Mouse (Mus musculus) heart, embryonic 13.5 days (tissue): Measurements from ENCODE around the gene Copb2. TPM values are rescaled to one million over a fixed set of nuclear protein-coding genes. Genes with fewer than 3 reads are reported as not detected.

Experiments used
- ATAC-seq: fragments of 200-750 bp; cut with Nextera tagmentation; 2 replicates; pipeline ENCODE4 v1.8.0; 2017; ENCODE audit warnings: moderate TSS enrichment; ENCODE audit not compliant: insufficient number of reproducible peaks, low FRiP score, low TSS enrichment; ENCODE audit errors: extremely low read depth
- H3K27ac ChIP-seq: fragments of 300-500 bp; sonication (generic); replicated peaks from 2 replicates; pipeline ENCODE4 v1.5.1; 2015; ENCODE audit warnings: moderate library complexity, mild to moderate bottlenecking, inconsistent platforms
- H3K27me3 ChIP-seq: fragments of 300-500 bp; sonication (generic); replicated peaks from 2 replicates; pipeline ENCODE4 v1.6.1; 2015; ENCODE audit warnings: mild to moderate bottlenecking, inconsistent platforms
- H3K36me3 ChIP-seq: fragments of 300-500 bp; sonication (generic); 2 replicates; pipeline ENCODE4 v1.6.1; 2015; ENCODE audit warnings: mild to moderate bottlenecking, inconsistent platforms
- H3K4me1 ChIP-seq: fragments of 300-500 bp; sonication (generic); 2 replicates; pipeline ENCODE4 v1.6.1; 2015; ENCODE audit warnings: inconsistent platforms
- H3K4me2 ChIP-seq: fragments of 300-500 bp; sonication (generic); 2 replicates; pipeline ENCODE4 v1.6.1; 2015; ENCODE audit warnings: inconsistent platforms, mild to moderate bottlenecking, moderate library complexity
- H3K4me3 ChIP-seq: fragments of 300-500 bp; sonication (generic); 2 replicates; pipeline ENCODE4 v1.5.1; 2015; ENCODE audit warnings: moderate library complexity, mild to moderate bottlenecking, inconsistent platforms
- H3K9ac ChIP-seq: fragments of 300-500 bp; sonication (generic); 2 replicates; pipeline ENCODE4 v1.6.1; 2015; ENCODE audit warnings: inconsistent platforms, mild to moderate bottlenecking, moderate library complexity
- H3K9me3 ChIP-seq: fragments of 300-500 bp; sonication (generic); 2 replicates; pipeline ENCODE4 v1.6.1; 2016; ENCODE audit warnings: inconsistent platforms
- WGBS: fragments of 180-500 bp; shearing (Covaris S2); methylation state at CpG from one replicate; pipeline ENCODE4 v1.1.7; 2015; ENCODE audit warnings: mixed read lengths; 5-methylcytosine and 5-hydroxymethylcytosine counted together
- polyA plus RNA-seq: library from polyadenylated mRNA; unstranded; fragments of >200 nt; fragmentation: Nextera tagmentation; extraction: Ambion mirVana; gene quantifications from 2 replicates; pipeline ENCODE4 v1.2.1, GENCODE M21; 2015

Copb2 gene
- polyA plus RNA-seq, 1 experiment from 2014 or later, result 121 TPM

- H3K27me3 ChIP-seq, result peaks cover 9% of the 10 kb centered on the region
- peak overlapping the region; percentile 58 for H3K4me2 ChIP-seq
- no peak overlapping the region for H3K27ac ChIP-seq
- H3K36me3 ChIP-seq, result no peaks in the 10 kb centered on the region
- no peak for ATAC-seq
- H3K4me3 ChIP-seq, result peak overlapping the region; percentile 14; the same call in 1 of the 2 replicates
- H3K4me1 ChIP-seq, result peaks cover 8% of the 10 kb centered on the region; the same call in 1 of the 2 replicates
- no peaks in the 10 kb centered on the region for H3K9me3 ChIP-seq
- H3K9ac ChIP-seq, result peak overlapping the region; percentile 65
- 6% methylated on average over 13 of the region's 13 CpGs for WGBS
Observed at GRCm38 (mm10) chr9:98538713-98539360, 24.7 kb upstream of the Copb2 start.

GRCm38 (mm10) chr9:98544042-98544441 is 19.5 kb upstream of the Copb2 start:
- WGBS, result 72% methylated on average over 3 of the region's 3 CpGs
- Histone ChIP-seq H3K4me3 (no peak overlapping the region), H3K4me2 (no peak overlapping the region), H3K9ac (no peak overlapping the region), H3K4me1 (no peaks in the 10 kb centered on the region), H3K27ac (no peak overlapping the region), H3K36me3 (no peaks in the 10 kb centered on the region), H3K9me3 (no peaks in the 10 kb centered on the region), H3K27me3 (peaks cover 9% of the 10 kb centered on the region)
- no peak for ATAC-seq

GRCm38 (mm10) chr9:98583852-98584251 is 20.3 kb downstream of the Copb2 start:
- Histone ChIP-seq H3K4me1 (no peaks in the 10 kb centered on the region), H3K27me3 (no peaks in the 10 kb centered on the region), H3K4me2 (no peak overlapping the region), H3K9me3 (no peaks in the 10 kb centered on the region), H3K9ac (no peak overlapping the region), H3K4me3 (no peak overlapping the region), H3K36me3 (peaks cover 92% of the 10 kb centered on the region), H3K27ac (no peak overlapping the region)
- ATAC-seq, result no peak
- 86% methylated on average over 4 of the region's 4 CpGs for WGBS

- no peak for ATAC-seq
- WGBS, result 85% methylated on average over 6 of the region's 6 CpGs
- peaks cover 12% of the 10 kb centered on the region for H3K4me1 ChIP-seq
- H3K4me3 ChIP-seq, result peak overlapping the region; percentile 89
- H3K4me2 ChIP-seq, result peak overlapping the region; percentile 98
- no peak overlapping the region for H3K27ac ChIP-seq
- H3K36me3 ChIP-seq, result peaks cover 32% of the 10 kb centered on the region
- H3K9me3 ChIP-seq, result no peaks in the 10 kb centered on the region
- no peak overlapping the region for H3K9ac ChIP-seq
- H3K27me3 ChIP-seq, result peaks cover 4% of the 10 kb centered on the region; the same call in 1 of the 2 replicates
Observed at GRCm38 (mm10) chr9:98600094-98600493, 36.6 kb downstream of the Copb2 start.

- H3K4me1 ChIP-seq, result peaks cover 12% of the 10 kb centered on the region
- H3K4me2 ChIP-seq, result peak within 1 kb of the TSS; percentile 98
- no peaks in the 10 kb centered on the region for H3K9me3 ChIP-seq
- H3K4me3 ChIP-seq, result peak within 1 kb of the TSS; percentile 89
- under 1% methylated on average over 44 of the region's 44 CpGs for WGBS
- H3K27ac ChIP-seq, result peak within 1 kb of the TSS; percentile 67
- peaks cover 4% of the 10 kb centered on the region; the same call in 1 of the 2 replicates for H3K27me3 ChIP-seq
- H3K9ac ChIP-seq, result peak within 1 kb of the TSS; percentile 92
- peak; percentile 82 for ATAC-seq
- peaks cover 21% of the 10 kb centered on the region for H3K36me3 ChIP-seq
Observed at GRCm38 (mm10) chr9:98601156-98601836, 37.8 kb downstream of the Copb2 start, which contains the start of gene Mrps22. TSS of gene Mrps22 (minus strand) at chr9:98601660.

GRCm38 (mm10) chr9:98601837-98602359 is 38.4 kb downstream of the Copb2 start:
- no peak for ATAC-seq
- peak overlapping the region; percentile 98 for H3K4me2 ChIP-seq

GRCm38 (mm10) chr9:98604896-98605295 is 41.4 kb downstream of the Copb2 start:
- peaks cover 12% of the 10 kb centered on the region for H3K4me1 ChIP-seq
- ATAC-seq, result no peak
- 59% methylated on average over 4 of the region's 4 CpGs for WGBS
- no peak overlapping the region for H3K9ac ChIP-seq
- H3K36me3 ChIP-seq, result no peaks in the 10 kb centered on the region
- no peaks in the 10 kb centered on the region for H3K9me3 ChIP-seq
- H3K27me3 ChIP-seq, result peaks cover 4% of the 10 kb centered on the region; the same call in 1 of the 2 replicates
- H3K4me2 ChIP-seq, result no peak overlapping the region
- no peak overlapping the region for H3K4me3 ChIP-seq
- H3K27ac ChIP-seq, result no peak overlapping the region

More at GRCm38 (mm10) chr9:98601837-98602359, 38.4 kb downstream of the Copb2 start:
- 0 out of 2 replicates have a peak overlapping the region, but pooled peaks have one; percentile 67 for H3K27ac ChIP-seq
- peaks cover 4% of the 10 kb centered on the region; the same call in 1 of the 2 replicates for H3K27me3 ChIP-seq
- peak overlapping the region; percentile 92 for H3K9ac ChIP-seq
- peaks cover 12% of the 10 kb centered on the region for H3K4me1 ChIP-seq
- peaks cover 15% of the 10 kb centered on the region for H3K36me3 ChIP-seq
- peak overlapping the region; percentile 89 for H3K4me3 ChIP-seq
- H3K9me3 ChIP-seq, result no peaks in the 10 kb centered on the region
- 44% methylated on average over 11 of the region's 11 CpGs for WGBS

GRCm38 (mm10) chr9:98628480-98628879 is 65.0 kb downstream of the Copb2 start:
- H3K4me1 ChIP-seq, result no peaks in the 10 kb centered on the region
- no peak overlapping the region for H3K4me2 ChIP-seq
- H3K27me3 ChIP-seq, result peaks cover 53% of the 10 kb centered on the region
- no peaks in the 10 kb centered on the region for H3K36me3 ChIP-seq
- no peak overlapping the region for H3K4me3 ChIP-seq
- no peaks in the 10 kb centered on the region for H3K9me3 ChIP-seq
- 23% methylated on average over 3 of the region's 3 CpGs for WGBS
- H3K9ac ChIP-seq, result no peak overlapping the region
- H3K27ac ChIP-seq, result no peak overlapping the region
- no peak for ATAC-seq

- 57% methylated on average over 13 of the region's 13 CpGs for WGBS
- Histone ChIP-seq H3K36me3 (no peaks in the 10 kb centered on the region), H3K4me1 (no peaks in the 10 kb centered on the region), H3K4me2 (no peak overlapping the region), H3K27ac (no peak overlapping the region), H3K9ac (no peak overlapping the region), H3K9me3 (no peaks in the 10 kb centered on the region), H3K27me3 (peaks cover 16% of the 10 kb centered on the region), H3K4me3 (no peak overlapping the region)
- ATAC-seq, result no peak
Observed at GRCm38 (mm10) chr9:98633287-98634162, 70.0 kb downstream of the Copb2 start.
